Mouse (Mus musculus) E14TG2a.4 (cell line): ENCODE results near the gene Rap1gap.

Experiments used
- CTCF ChIP-seq: conservative IDR thresholded peaks from 2 replicates; pipeline ENCODE4 v1.5.1; 2014; ENCODE audit warnings: low read length
- NANOG ChIP-seq: IDR thresholded peaks from 2 replicates; pipeline ENCODE4 v1.6.1; 2014; ENCODE audit warnings: borderline replicate concordance, low read length, mixed read lengths

GRCm38 (mm10) chr4:137663491-137663890 lies 1.0 kb upstream of the Rap1gap start:
- no peak for TF ChIP-seq CTCF
- no peak for TF ChIP-seq NANOG
